Mouse (Mus musculus) E14TG2a.4 (cell line): Measurements from ENCODE around the gene Tchp.

ENCODE experiments used
- H3K27me3 ChIP-seq: 2 replicates; pipeline ENCODE4 v1.6.1; 2014; ENCODE audit warnings: low read length, control low read depth; ENCODE audit not compliant: insufficient read depth
- H3K36me3 ChIP-seq: 2 replicates; pipeline ENCODE4 v1.6.1; 2014; ENCODE audit warnings: low read length, control low read depth; ENCODE audit not compliant: insufficient read depth
- H3K4me1 ChIP-seq: replicated peaks from 2 replicates; pipeline ENCODE4 v1.6.1; 2014; ENCODE audit warnings: low read depth, low read length, control low read depth
- H3K4me3 ChIP-seq: replicated peaks from 2 replicates; pipeline ENCODE4 v1.5.1; 2014; ENCODE audit warnings: mild to moderate bottlenecking, low read length
- H3K9me3 ChIP-seq: 2 replicates; pipeline ENCODE4 v1.6.1; 2014; ENCODE audit warnings: low read length, control low read depth
- CTCF ChIP-seq: conservative IDR thresholded peaks from 2 replicates; pipeline ENCODE4 v1.5.1; 2014; ENCODE audit warnings: low read length
- NANOG ChIP-seq: IDR thresholded peaks from 2 replicates; pipeline ENCODE4 v1.6.1; 2014; ENCODE audit warnings: borderline replicate concordance, low read length, mixed read lengths
- POU5F1 ChIP-seq: IDR thresholded peaks from 2 replicates; pipeline ENCODE4 v1.6.1; 2014; ENCODE audit warnings: low read length, borderline replicate concordance

Tchp gene

GRCm38 (mm10) chr5:114737090-114737887, 29.7 kb downstream of the Tchp start:
- H3K27me3 ChIP-seq, result no peaks in the 10 kb centered on the region
- TF ChIP-seq CTCF, result no peak
- peaks cover 18% of the 10 kb centered on the region for H3K4me1 ChIP-seq
- H3K36me3 ChIP-seq, result peaks cover 93% of the 10 kb centered on the region
- no peak overlapping the region for H3K4me3 ChIP-seq
- no peaks in the 10 kb centered on the region for H3K9me3 ChIP-seq

- peaks cover 12% of the 10 kb centered on the region for H3K4me1 ChIP-seq
- no peak overlapping the region for H3K4me3 ChIP-seq
- H3K9me3 ChIP-seq, result no peaks in the 10 kb centered on the region
- no peak for TF ChIP-seq POU5F1
- no peak for TF ChIP-seq NANOG
- TF ChIP-seq CTCF, result no peak
- no peaks in the 10 kb centered on the region for H3K27me3 ChIP-seq
- peaks cover 93% of the 10 kb centered on the region for H3K36me3 ChIP-seq
Observed at GRCm38 (mm10) chr5:114738707-114739241, 31.2 kb downstream of the Tchp start.

DNA sequence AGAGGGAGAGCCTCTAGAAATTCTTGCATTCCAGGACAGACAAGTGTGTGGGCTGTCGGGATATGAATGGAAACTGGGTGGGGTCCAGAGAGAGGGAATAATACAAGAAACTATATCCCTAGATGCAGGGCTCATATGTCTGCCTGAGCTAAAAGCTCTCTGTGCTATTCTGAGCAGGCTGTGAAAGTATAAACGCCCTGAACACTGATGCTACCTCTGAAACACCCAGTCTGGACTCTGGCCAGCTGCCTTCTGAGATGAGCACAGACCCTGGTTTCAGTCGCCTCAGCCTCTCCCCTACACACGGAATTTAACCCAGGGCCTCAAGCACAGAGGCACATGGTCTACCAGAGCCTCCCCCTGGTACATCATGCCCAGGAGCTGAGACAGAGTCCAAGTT, 33.0 kb downstream of the Tchp start:
- H3K9me3 ChIP-seq, result no peaks in the 10 kb centered on the region
- H3K27me3 ChIP-seq, result no peaks in the 10 kb centered on the region
- H3K36me3 ChIP-seq, result peaks cover 98% of the 10 kb centered on the region
- H3K4me1 ChIP-seq, result 0 out of 2 replicates have a peak, but pooled peaks cover 3% of the 10 kb centered on the region
- TF ChIP-seq POU5F1 (no peak), CTCF (no peak), NANOG (no peak)
- no peak overlapping the region for H3K4me3 ChIP-seq

DNA sequence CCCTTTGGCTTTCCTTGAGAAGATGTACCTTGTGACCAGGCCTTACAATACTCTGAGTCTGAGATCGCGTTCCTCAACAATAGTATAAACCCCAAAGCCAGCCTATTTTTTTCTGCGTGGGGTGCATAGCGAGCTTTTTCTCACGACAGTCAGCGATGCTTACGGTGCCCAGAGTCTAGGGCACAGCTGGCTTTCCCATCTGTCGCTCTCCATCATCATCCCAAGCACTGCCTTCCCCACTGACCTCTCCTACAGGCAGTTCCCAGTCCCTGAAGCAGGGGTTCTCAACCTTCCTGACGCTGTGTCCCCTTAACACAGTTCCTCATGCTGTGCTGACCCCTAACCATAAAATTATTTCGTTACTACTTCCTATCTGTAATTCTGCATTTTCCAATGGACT, 35.0 kb downstream of the Tchp start:
- H3K9me3 ChIP-seq, result no peaks in the 10 kb centered on the region
- no peak overlapping the region for H3K4me3 ChIP-seq
- 0 out of 2 replicates have a peak, but pooled peaks cover 3% of the 10 kb centered on the region for H3K4me1 ChIP-seq
- H3K27me3 ChIP-seq, result no peaks in the 10 kb centered on the region
- H3K36me3 ChIP-seq, result peaks cover 97% of the 10 kb centered on the region
- TF ChIP-seq POU5F1 (no peak), CTCF (no peak), NANOG (no peak)

DNA sequence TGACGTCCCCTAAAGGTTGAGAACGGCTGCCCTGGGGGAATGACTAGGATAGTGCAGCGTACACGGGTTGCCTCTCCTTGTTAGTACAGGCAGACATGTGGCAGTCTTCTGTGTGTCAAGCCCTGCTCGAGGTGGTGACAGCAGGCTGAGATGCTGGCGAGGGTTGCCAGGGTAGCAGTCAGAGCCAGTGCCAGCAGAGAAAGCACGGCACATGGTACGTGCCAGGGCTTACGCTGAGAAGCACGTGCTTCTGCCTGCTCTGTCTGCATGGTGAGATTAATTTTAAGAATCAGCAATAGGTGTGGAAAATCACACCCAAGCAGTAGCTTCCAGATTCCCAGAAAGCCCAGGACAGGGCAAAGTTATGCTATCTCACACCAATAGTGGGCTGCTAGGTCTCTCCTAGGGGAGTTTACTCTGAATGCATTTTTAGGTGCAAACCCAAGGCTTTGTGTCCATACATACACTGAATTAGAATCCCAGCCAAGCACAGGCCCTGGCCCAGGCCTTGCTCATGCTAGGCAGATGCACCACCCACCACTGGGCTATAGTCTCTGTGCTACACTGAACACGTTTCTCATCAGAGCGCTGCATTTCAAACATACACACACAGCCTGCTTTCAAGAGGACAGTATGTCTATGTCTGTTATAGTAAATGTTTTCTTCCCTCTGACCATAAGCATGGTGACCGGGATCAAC, 35.6 kb downstream of the Tchp start:
- no peaks in the 10 kb centered on the region for H3K9me3 ChIP-seq
- 0 out of 2 replicates have a peak, but pooled peaks cover 3% of the 10 kb centered on the region for H3K4me1 ChIP-seq
- H3K4me3 ChIP-seq, result no peak overlapping the region

DNA sequence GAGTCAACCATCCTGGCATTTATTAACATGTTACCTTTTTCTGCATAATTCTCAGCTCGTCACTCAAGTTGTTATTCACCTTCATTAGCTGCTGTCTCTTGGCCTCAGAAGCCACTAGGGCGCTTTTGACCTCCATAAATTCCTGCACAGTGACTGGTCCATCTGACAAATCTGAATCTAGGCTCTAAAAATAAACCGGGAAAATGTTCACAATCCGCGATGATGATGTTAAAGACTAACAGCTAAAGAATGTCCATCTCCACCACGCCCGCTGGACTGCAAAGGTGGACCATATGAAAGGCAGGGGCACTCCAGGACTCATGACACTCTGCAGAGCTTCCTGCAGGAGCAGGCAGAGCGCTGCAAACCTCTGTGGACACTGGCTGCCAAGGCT, 36.1 kb downstream of the Tchp start:
- H3K4me1 ChIP-seq, result 0 out of 2 replicates have a peak, but pooled peaks cover 3% of the 10 kb centered on the region
- H3K4me3 ChIP-seq, result no peak overlapping the region
- peaks cover 97% of the 10 kb centered on the region for H3K36me3 ChIP-seq
- TF ChIP-seq POU5F1 (no peak), CTCF (no peak), NANOG (no peak)
- H3K27me3 ChIP-seq, result no peaks in the 10 kb centered on the region
- no peaks in the 10 kb centered on the region for H3K9me3 ChIP-seq

More for the DNA sequence above, 35.6 kb downstream of the Tchp start:
- TF ChIP-seq POU5F1, result no peak
- no peak for TF ChIP-seq NANOG
- TF ChIP-seq CTCF, result no peak
- peaks cover 97% of the 10 kb centered on the region for H3K36me3 ChIP-seq
- no peaks in the 10 kb centered on the region for H3K27me3 ChIP-seq

- peaks cover 17% of the 10 kb centered on the region for H3K4me1 ChIP-seq
- no peak overlapping the region for H3K4me3 ChIP-seq
- H3K36me3 ChIP-seq, result peaks cover 93% of the 10 kb centered on the region
- TF ChIP-seq POU5F1 (no peak), CTCF (no peak), NANOG (no peak)
- H3K27me3 ChIP-seq, result no peaks in the 10 kb centered on the region
- H3K9me3 ChIP-seq, result no peaks in the 10 kb centered on the region
Observed at GRCm38 (mm10) chr5:114745581-114745980, 38.0 kb downstream of the Tchp start.

DNA sequence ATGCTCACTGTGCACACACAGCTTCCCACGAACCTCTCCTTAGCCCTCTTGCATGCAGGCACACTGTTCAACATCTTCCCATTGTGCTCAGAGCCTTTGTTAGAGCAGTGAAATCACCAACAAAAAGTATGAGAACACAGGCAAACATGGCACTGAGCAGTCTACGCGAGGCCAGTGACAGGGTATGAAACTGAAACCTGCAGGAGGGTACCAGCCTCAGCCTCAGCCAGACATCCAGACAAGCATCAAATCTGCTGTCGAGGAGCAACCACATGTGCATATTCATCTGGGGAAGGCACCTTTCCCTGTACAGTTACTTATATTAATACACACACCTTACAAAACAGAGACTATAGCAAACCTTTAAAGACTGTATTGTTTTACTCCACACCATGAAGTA, 39.3 kb downstream of the Tchp start:
- H3K27me3 ChIP-seq, result no peaks in the 10 kb centered on the region
- peaks cover 25% of the 10 kb centered on the region for H3K4me1 ChIP-seq
- H3K4me3 ChIP-seq, result no peak overlapping the region
- H3K36me3 ChIP-seq, result peaks cover 95% of the 10 kb centered on the region
- no peaks in the 10 kb centered on the region for H3K9me3 ChIP-seq
- TF ChIP-seq POU5F1 (no peak), CTCF (no peak), NANOG (no peak)
